Mouse (Mus musculus) spleen, adult 2 months (tissue): ENCODE measurements around the gene Htt. TPM values are rescaled to one million over a fixed set of nuclear protein-coding genes. Genes with fewer than 3 reads are reported as not detected.

Experiments used
- DNase-seq, 2 experiments: peaks; one replicate each; pipeline versions ENCODE4 v3.0.0 to v3.0.0-alpha.2; 2012 to 2021; ENCODE audit warnings: low spot score in 2 of 2, low read depth in 1 of 2
- H3K27ac ChIP-seq: fragments of 200-500 bp; 2 replicates; pipeline ENCODE4 v1.5.1; 2012; ENCODE audit warnings: low read length, inconsistent platforms; ENCODE audit not compliant: insufficient read depth
- H3K27me3 ChIP-seq: fragments of 200-500 bp; 2 replicates; pipeline ENCODE4 v1.6.1; 2012; ENCODE audit warnings: mild to moderate bottlenecking, moderate library complexity, low read length, inconsistent platforms; ENCODE audit not compliant: control insufficient read depth, insufficient read depth
- H3K36me3 ChIP-seq: fragments of 200-500 bp; 2 replicates; pipeline ENCODE4 v1.6.1; 2012; ENCODE audit warnings: mild to moderate bottlenecking, low read length, inconsistent platforms; ENCODE audit not compliant: control insufficient read depth, insufficient read depth
- H3K4me1 ChIP-seq: fragments of 200-500 bp; 2 replicates; pipeline ENCODE4 v1.6.1; 2011; ENCODE audit warnings: inconsistent platforms; ENCODE audit not compliant: control insufficient read depth, insufficient read depth, insufficient read length
- H3K4me3 ChIP-seq: fragments of 200-500 bp; 2 replicates; pipeline ENCODE4 v1.5.1; 2011; ENCODE audit warnings: mild to moderate bottlenecking, inconsistent platforms; ENCODE audit not compliant: insufficient read depth, insufficient read length; ENCODE audit errors: extremely low read depth
- CTCF ChIP-seq: fragments of 200-500 bp; IDR thresholded peaks from 2 replicates; pipeline ENCODE4 v1.5.1; 2011; ENCODE audit warnings: mild to moderate bottlenecking, inconsistent platforms; ENCODE audit not compliant: insufficient read depth, insufficient read length, insufficient replicate concordance; ENCODE audit errors: extremely low read depth
- POLR2A ChIP-seq: fragments of 200-500 bp; IDR thresholded peaks from 2 replicates; pipeline ENCODE4 v1.6.1; 2011; ENCODE audit warnings: low read depth, low read length, inconsistent platforms
- WGBS: fragments of 180-500 bp; shearing (Covaris S2); methylation state at CpG from one replicate; pipeline ENCODE4 v1.1.7; 2018; 5-methylcytosine and 5-hydroxymethylcytosine counted together
- polyA plus RNA-seq: library from polyadenylated mRNA; depleted of rRNA; stranded (reverse); fragments of >200 nt; gene quantifications from 2 replicates; pipeline ENCODE4 v1.2.3, GENCODE M21; 2012

Gene Htt
- polyA plus RNA-seq, 1 experiment, result 11.9 TPM

- WGBS, result 97% methylated on average over 4 of the region's 4 CpGs
- Histone ChIP-seq H3K4me1 (no peaks in the 10 kb centered on the region), H3K4me3 (no peak overlapping the region), H3K27me3 (no peaks in the 10 kb centered on the region), H3K27ac (no peak overlapping the region), H3K36me3 (peaks cover 2% of the 10 kb centered on the region; the same call in 1 of the 2 replicates)
- no peak for TF ChIP-seq CTCF
- no peak for TF ChIP-seq POLR2A
- DNase-seq, result no peak
Measured at GRCm38 (mm10) chr5:34927648-34928047, 166.1 kb downstream of the Htt start.

- Histone ChIP-seq H3K4me3 (no peak overlapping the region), H3K4me1 (no peaks in the 10 kb centered on the region), H3K27ac (0 out of 2 replicates have a peak overlapping the region, but pooled peaks have one; percentile 0), H3K27me3 (no peaks in the 10 kb centered on the region), H3K36me3 (no peaks in the 10 kb centered on the region)
- TF ChIP-seq POLR2A (no peak), CTCF (no peak)
- WGBS, result 88% methylated on average over 9 of the region's 9 CpGs
- no peak for DNase-seq
Measured at GRCm38 (mm10) chr5:34930151-34930975, 168.8 kb downstream of the Htt start.

GRCm38 (mm10) chr5:34931091-34931490 lies 169.6 kb downstream of the Htt start:
- Histone ChIP-seq H3K4me3 (no peak overlapping the region), H3K4me1 (no peaks in the 10 kb centered on the region), H3K36me3 (no peaks in the 10 kb centered on the region), H3K27ac (0 out of 2 replicates have a peak overlapping the region, but pooled peaks have one; percentile 0), H3K27me3 (no peaks in the 10 kb centered on the region)
- no peak for DNase-seq
- TF ChIP-seq POLR2A, result no peak
- TF ChIP-seq CTCF, result no peak
- 79% methylated on average over 2 of the region's 2 CpGs for WGBS

GRCm38 (mm10) chr5:34931516-34932457 lies 170.2 kb downstream of the Htt start:
- TF ChIP-seq POLR2A, result no peak
- no peak for TF ChIP-seq CTCF
- WGBS, result 62% methylated on average over 11 of the region's 11 CpGs
- Histone ChIP-seq H3K27ac (0 out of 2 replicates have a peak overlapping the region, but pooled peaks have one; percentile 26), H3K27me3 (no peaks in the 10 kb centered on the region), H3K36me3 (no peaks in the 10 kb centered on the region), H3K4me1 (no peaks in the 10 kb centered on the region), H3K4me3 (no peak overlapping the region)
- no peak for DNase-seq

GRCm38 (mm10) chr5:34932458-34932806 lies 170.9 kb downstream of the Htt start:
- TF ChIP-seq CTCF (no peak), POLR2A (no peak)
- Histone ChIP-seq H3K27me3 (no peaks in the 10 kb centered on the region), H3K27ac (no peak overlapping the region), H3K36me3 (no peaks in the 10 kb centered on the region), H3K4me1 (no peaks in the 10 kb centered on the region), H3K4me3 (no peak overlapping the region)
- no peak for DNase-seq
- 44% methylated on average over 4 of the region's 4 CpGs for WGBS

- H3K27ac ChIP-seq, result no peak overlapping the region
- no peak for DNase-seq
- no peaks in the 10 kb centered on the region for H3K36me3 ChIP-seq
- no peaks in the 10 kb centered on the region for H3K4me1 ChIP-seq
- no peak overlapping the region for H3K4me3 ChIP-seq
- no peaks in the 10 kb centered on the region for H3K27me3 ChIP-seq
- TF ChIP-seq POLR2A (no peak), CTCF (no peak)
- WGBS, result 95% methylated on average over 1 of the region's 1 CpGs
Measured at GRCm38 (mm10) chr5:34933461-34933860, 171.9 kb downstream of the Htt start.
